Mouse (Mus musculus): ENCODE measurements around the gene Gimap8.
"Not testable (repeated sequence)": the region's sequence is repeated elsewhere in the genome, so short reads cannot be mapped to it uniquely, and the experiment has no call there.

Gene Gimap8

GRCm38 (mm10) chr6:48646995-48647394, at the start of gene Gimap8:
Gimap8 (plus strand) TSS chr6:48647234.
- no peak for DNase-seq (ENCODE audit: low spot score)

GRCm38 (mm10) chr6:48600594-48600993, 46.4 kb upstream of the Gimap8 start:
- DNase-seq (ENCODE audit: low spot score) = no peak

GRCm38 (mm10) chr6:48601271-48602079, 45.6 kb upstream of the Gimap8 start, which contains the start of gene Zfp775:
Zfp775 (plus strand) TSS chr6:48602063.
- peak; percentile 95 for DNase-seq (ENCODE audit: low spot score)

- no peak for DNase-seq (ENCODE audit: low spot score)
Measured at GRCm38 (mm10) chr6:48602080-48602741, 44.8 kb upstream of the Gimap8 start.

GRCm38 (mm10) chr6:48608124-48608523, 38.9 kb upstream of the Gimap8 start:
- no peak for DNase-seq (ENCODE audit: low spot score)

GRCm38 (mm10) chr6:48609512-48609911, 37.5 kb upstream of the Gimap8 start:
- DNase-seq (ENCODE audit: low spot score) = no peak

- DNase-seq (ENCODE audit: low spot score) = no peak
Measured at GRCm38 (mm10) chr6:48610657-48611056, 36.4 kb upstream of the Gimap8 start.

- DNase-seq (ENCODE audit: low spot score) = no peak
Measured at GRCm38 (mm10) chr6:48613464-48613863, 33.6 kb upstream of the Gimap8 start.

GRCm38 (mm10) chr6:48614756-48615155, 32.3 kb upstream of the Gimap8 start:
- DNase-seq (ENCODE audit: low spot score) = no peak

- peak; percentile 33 for DNase-seq (ENCODE audit: low spot score)
Measured at GRCm38 (mm10) chr6:48620031-48620430, 27.0 kb upstream of the Gimap8 start.

GRCm38 (mm10) chr6:48622186-48622843, 24.7 kb upstream of the Gimap8 start:
- DNase-seq (ENCODE audit: low spot score) = not testable (repeated sequence)

GRCm38 (mm10) chr6:48623460-48623859, 23.6 kb upstream of the Gimap8 start:
- no peak for DNase-seq (ENCODE audit: low spot score)

GRCm38 (mm10) chr6:48626464-48626863, 20.6 kb upstream of the Gimap8 start, which contains the start of gene AI854703:
AI854703 (plus strand) TSS chr6:48626764.
- DNase-seq (ENCODE audit: low spot score) = no peak

GRCm38 (mm10) chr6:48626984-48627383, 20.1 kb upstream of the Gimap8 start:
- peak; percentile 41 for DNase-seq (ENCODE audit: low spot score)

- DNase-seq (ENCODE audit: low spot score) = no peak
Measured at GRCm38 (mm10) chr6:48627511-48627924, 19.5 kb upstream of the Gimap8 start.

GRCm38 (mm10) chr6:48628377-48628776, 18.7 kb upstream of the Gimap8 start:
- DNase-seq (ENCODE audit: low spot score) = no peak

GRCm38 (mm10) chr6:48628808-48629660, 18.0 kb upstream of the Gimap8 start:
- DNase-seq (ENCODE audit: low spot score) = peak; percentile 11

GRCm38 (mm10) chr6:48629661-48630034, 17.4 kb upstream of the Gimap8 start:
- no peak for DNase-seq (ENCODE audit: low spot score)

GRCm38 (mm10) chr6:48630831-48631230, 16.2 kb upstream of the Gimap8 start:
- DNase-seq (ENCODE audit: low spot score) = no peak

- no peak for DNase-seq (ENCODE audit: low spot score)
Measured at GRCm38 (mm10) chr6:48635105-48635504, 11.9 kb upstream of the Gimap8 start.

- DNase-seq (ENCODE audit: low spot score) = no peak
Measured at GRCm38 (mm10) chr6:48636515-48636914, 10.5 kb upstream of the Gimap8 start.
